Mouse (Mus musculus) cerebellum, postnatal 10 days (tissue): ENCODE data around the gene Rpl7a.

Experiments used
- DNase-seq, 2 experiments: peaks; one replicate each; pipeline ENCODE4 v3.0.0; 2021; ENCODE audit warnings: mixed read lengths in 2 of 2

Gene Rpl7a

DNA sequence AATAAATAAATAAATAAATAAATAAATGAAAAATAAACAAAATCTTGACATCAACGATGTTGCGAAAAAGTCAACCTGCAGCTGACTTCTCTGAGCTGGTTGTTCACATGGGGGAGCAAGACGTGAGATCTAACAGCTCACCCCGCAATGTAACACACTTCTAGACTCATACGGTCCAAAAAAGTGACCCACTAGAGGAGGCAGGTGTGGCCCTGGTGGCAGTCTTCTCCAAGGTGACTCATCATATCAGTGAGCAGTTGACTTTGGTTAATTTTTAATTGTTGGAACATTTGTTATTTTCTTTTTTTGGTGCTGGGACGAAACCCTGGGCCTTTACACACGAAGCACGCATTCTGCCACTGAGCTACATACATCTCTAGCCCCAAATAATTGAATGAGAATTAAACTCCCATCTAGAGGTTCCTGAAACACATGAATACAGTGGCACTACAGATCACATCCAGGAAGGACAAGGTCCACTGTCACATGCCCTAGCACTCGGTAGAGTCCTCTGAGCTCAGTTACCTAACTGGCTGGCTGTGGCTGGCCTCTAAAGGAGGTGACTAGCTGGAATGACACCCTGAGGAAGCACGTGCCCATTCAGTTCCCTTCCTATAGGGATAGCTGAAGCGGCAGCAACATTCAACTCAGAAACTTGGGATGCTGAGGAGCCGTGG, 46.4 kb downstream of the Rpl7a start:
- DNase-seq, result no peak

DNA sequence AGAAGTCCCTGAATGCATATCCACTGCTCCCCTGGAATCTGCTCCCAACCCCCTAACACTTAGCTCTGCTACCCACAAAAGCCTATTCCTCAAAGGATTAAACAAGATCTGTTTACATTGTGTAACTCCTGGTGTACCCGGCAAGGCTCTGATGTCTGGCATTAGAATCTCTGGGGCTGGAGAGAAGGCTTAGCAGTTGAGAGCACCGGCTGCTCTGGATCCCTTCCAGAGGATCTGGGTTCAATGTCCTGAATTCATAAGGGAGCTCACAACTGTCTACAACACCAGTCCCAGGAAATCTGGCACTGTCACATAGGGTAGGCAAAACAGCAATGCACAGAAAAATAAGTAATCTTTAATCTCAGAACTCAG, 46.9 kb downstream of the Rpl7a start:
- DNase-seq, result no peak

DNA sequence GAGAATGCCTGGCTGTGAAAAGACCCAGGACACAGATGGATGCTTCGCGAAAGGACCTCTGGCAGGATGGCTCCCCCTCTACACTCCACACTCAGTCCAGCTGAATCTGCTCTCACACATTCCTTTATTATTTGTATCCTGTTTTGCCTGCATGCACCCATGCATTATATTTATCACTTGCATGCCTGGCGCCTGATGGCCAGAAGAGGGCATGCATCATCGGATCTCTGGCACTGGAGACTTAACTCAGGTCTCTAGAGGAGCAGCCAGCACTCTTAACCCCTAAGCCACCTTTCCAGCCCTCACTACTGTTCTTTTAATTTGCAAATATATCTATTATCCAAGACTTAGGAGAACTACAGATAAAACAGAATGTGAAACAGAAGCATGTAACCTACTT, 50.2 kb downstream of the Rpl7a start:
- peak; percentile 47 to 53 for DNase-seq
